Mouse (Mus musculus) spleen, embryonic (tissue): ENCODE data around the gene Efcab12.

Experiments used
- CTCF ChIA-PET: fragments of 350-600 bp; sonication (Branson Sonifier 250); formaldehyde crosslinking; loops from one replicate; lab custom pipeline; 2022; lab: Charles Lee

Gene Efcab12

DNA sequence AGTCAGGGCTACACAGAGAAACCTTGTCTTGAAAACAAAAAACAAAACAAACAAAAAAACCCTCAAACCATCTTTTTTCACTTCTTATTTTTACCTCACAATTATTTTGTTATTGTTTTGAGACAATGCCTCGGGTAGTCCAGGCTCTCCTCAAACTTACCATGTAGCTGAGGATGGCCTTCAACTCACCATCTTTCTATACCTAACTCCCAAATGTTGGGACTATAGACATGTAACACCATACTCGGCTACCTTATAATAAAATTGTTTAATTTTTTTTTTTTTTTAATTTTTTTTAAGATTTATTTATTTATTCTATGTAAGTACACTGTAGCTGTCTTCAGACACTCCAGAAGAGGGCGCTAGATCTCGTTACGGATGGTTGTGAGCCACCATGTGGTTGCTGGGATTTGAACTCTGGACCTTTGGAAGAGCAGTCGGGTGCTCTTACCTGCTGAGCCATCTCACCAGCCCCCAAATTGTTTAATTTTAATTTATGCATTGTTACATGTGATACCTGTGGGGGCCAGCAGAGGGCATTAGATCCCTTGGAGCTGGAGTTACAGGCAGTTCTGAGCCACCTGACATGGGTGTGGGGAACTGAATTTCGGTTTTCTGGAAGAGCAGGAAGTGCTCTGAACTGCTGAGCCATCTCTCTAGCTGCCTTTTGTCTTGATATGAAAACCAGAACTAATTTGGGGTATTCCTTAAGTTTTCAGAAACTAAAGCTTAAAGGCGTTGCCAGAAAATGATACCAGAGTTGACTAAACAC, 8.6 kb upstream of the Efcab12 start:
- CTCF ChIA-PET: interaction anchor here (0.5 to 1.4 kb wide), 2 partner anchors 39 to 110 kb away, joined by 3 read pairs; no protein-coding TSS in a partner anchor

DNA sequence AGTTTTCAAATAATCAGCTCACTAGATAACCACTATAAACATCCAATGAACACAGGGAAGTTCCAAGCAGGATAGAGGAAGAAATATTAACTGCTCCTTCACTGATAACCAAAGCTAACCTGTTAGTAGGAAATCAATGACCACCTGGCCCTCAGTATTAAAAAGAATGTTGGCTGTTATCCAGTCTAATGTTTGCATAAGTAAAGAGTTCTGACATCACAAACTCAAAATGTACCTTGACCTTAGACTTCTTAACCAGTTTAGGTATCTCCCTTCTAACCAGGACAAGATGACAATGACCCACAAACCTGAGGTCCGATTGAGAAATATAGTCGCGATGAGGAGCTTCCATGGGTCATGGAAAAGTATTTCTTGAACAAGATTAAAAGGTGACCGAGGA, 6.8 kb upstream of the Efcab12 start:
- CTCF ChIA-PET: interaction anchor here (0.6 to 0.7 kb wide), 2 partner anchors 153 to 175 kb away, joined by 3 to 11 read pairs; no protein-coding TSS in a partner anchor

DNA sequence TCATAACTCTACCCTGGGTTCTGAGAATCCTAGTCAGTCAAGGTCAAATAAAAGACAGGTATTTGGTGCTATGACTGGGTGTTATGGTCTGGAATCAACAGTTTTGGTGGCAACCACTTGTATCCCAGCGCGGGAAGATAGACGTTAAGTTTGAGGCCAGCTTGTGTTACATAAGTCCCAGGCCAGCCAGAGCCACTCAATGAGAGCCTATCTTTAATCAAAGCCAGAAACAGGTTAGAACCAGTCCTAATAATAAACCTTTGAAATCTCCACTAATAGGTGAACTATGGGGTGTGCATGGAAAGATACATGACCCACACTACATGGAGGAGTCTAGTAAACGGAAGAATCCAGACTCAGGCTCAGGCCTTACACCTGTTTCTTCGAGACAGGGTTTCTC, 533 bp upstream of the Efcab12 start:
- CTCF ChIA-PET: interaction anchor here (0.6 to 0.7 kb wide), 2 partner anchors 139 to 360 kb away, joined by 4 read pairs; no protein-coding TSS in a partner anchor

DNA sequence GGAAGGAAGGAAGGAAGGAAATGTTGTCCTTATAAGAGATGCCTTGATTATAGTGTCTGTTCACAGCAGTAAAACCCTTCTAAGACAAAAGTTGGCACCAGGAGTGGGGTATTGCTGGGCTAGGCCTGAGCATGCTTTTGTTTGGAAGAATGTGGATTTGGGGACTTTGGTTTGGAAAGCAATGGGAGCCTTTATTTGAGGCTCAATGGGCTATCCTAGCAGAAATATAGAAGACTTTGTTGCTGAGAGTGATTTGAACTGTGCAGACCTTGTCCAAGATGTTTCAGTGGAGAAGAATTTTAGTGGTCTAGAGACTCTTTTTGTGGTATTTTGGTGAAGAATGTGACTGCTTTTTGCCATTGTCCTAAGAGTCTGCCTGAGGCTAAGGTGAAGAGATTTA, 4.4 kb downstream of the Efcab12 start:
- CTCF ChIA-PET: interaction anchor here (0.7 kb wide), 1 partner anchor 390 kb away, joined by 7 read pairs; no protein-coding TSS in a partner anchor

DNA sequence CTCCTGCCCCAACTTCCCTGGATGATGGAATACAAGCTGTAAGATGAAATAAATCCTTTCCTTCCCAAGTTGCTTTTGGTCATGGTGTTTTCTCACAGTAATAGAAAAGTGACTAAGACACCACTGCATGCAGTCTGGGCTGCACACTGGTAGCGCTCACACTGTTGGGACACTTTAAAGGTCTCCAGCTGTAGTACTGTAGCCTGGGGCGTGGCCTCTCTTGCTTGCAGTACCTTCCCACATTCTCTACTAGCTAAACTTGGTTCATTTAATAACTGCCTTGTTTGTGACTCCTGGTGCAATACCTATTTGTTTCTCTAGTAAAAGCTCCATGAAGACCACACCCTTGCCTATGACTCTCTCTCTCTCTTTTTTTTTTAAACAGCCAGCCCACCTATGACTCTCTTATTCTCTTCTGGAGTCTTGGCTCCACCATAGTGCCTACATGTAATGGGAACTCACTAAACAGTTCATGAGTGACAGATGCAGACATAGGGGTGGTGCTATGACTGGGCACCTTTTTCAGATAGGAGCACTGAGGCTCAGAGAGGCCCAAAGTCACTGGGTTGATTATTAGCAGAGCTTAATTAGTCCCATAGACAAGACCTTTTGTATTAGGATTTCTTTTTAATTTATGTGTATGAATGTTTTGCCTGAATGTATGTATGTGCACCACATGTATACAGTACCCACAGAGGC, 5.9 kb downstream of the Efcab12 start:
- CTCF ChIA-PET: no interaction called here

DNA sequence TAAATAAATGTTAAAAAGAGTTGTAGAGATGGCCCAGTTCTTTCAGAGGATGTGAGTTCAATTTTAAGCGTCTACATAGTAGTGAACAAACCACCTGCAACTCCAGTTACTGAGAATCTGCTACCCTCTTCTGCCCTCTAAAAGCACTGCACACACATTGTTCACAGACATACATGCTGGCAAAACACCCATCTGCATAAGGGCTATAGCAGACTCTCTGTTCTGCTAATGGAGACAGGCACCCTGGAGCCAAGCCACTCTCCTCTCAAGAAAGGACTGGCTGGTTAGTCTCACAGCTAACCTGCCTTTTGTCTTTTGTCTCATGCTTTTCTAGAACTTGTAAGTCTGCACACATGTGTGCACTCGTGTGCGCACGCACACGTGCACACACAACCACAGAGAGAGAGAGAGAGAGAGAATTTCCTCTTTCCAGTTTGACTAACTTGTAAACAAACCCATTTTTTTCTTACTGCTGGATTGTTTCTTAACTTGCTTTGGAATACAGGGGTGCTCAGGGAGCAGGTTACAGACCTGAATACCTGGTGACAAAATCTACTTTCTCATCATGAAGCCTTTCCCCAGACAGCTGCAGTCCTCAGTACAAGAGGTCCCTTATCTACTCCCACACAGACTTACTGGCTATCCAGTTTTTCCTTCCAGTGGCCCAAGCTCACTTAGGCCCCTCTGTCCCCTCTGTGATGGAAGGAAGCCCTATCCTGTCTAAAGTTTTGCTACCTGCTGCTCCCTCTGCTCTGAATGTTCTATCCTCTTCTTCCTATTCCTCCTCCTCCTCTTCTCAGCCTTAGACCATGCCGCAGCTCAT, 7.2 kb downstream of the Efcab12 start:
- CTCF ChIA-PET: no interaction called here

DNA sequence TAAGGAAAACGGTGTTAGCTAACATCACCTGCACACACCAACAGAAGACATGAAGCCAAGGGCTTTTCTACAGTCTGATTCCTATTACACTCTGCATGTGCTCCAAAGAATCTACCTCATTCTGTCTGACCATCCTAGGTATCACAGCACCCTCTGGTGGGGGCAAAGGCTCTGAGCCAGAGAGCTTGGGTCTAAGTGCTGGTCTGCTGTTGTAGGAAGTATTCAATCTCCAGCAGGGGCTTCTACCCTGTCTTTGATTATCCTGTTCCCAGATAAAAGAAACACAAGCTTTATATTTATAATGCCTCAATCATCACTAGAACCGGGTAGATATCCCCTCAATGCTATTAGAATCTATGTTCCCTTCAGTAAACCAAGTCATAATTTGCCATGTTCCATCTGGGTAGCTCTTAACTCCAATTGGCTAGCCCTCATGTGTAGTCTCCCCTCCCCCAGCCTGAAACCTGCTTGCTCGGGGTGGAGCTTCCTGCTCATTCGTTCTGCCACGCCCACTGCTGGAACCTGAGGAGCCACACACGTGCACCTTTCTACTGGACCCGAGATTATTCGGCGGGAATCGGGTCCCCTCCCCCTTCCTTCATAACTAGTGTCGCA, 14.3 kb downstream of the Efcab12 start:
- CTCF ChIA-PET: interaction anchor here (0.9 to 1.6 kb wide), 3 partner anchors 11 to 14 kb away, joined by 3 to 8 read pairs (median 3); no protein-coding TSS in a partner anchor

DNA sequence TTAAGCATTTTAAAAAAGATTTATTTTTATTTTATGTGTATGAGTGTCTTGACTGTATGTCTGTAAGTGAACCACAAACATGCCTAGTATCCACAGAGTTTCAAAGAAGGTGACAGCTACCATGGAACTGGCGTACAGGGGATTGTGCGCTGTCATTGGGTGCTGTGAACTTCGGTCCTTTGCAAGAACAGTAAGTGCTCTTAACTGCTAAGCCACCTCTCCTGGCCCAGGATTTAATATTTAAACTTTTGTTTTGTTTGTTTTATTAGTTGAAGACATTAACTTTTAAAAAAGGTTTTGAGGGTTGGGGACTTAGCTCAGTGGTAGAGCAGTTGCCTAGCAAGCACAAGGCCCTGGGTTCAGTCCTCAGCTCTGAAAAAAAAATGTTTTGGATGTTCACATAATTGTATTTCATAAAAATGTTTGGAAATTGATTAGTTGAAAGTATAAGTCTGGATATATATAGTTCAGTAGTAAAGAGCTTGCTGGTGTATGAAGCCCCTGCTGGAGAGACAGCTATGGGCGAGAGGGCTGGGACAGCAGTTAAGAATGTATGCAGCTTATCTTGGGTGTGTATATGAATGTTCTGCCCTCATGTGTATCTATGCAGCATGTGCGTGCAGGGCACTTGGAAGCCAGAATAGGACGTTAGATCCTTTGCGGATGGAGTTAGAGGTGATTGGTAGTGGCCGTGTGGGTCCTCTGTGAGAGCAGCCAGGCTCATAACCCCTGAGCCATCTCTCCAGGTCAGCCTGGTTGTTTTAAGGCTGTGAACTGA, 16.8 kb downstream of the Efcab12 start:
- CTCF ChIA-PET: interaction anchor here (0.6 kb wide), 1 partner anchor 130 kb away, joined by 4 read pairs; no protein-coding TSS in a partner anchor

DNA sequence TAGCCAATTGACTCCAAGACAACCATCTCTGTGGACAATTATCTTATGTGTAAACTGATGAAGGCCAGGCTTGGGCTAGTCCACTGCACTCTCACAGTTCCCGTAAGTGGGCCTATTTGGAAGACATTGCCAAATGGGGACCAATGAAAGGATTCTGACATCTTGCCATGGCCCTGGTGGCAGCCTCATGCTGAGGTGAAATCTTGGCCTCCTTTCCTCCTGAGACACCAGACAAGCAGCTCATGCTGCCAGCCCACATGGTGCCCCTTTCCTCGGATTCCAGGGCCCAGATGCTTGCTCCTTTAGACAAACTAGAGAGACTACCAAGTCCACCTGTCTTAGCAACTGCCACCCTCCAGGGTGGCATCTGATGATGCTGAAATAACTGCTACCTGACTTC, 20.1 kb downstream of the Efcab12 start:
- CTCF ChIA-PET: no interaction called here

DNA sequence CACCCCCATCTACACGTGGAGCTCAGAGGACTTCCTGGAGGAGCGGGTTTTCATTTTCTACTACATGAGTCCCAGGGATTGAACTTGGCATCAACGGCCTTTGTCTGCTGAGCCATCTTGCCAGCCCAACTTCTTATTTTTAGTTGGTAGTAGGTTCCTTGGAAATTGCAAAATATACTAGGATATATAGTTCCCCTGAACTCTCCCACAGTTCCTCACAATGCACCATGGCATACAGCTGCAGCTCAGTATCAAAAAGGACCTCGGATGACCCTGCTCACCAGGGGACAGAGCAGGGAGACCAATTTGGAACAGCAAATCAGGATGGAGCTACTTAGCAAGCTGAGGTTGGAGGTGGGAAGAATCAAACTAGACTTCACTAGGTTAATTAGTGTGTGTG, 23.2 kb downstream of the Efcab12 start:
- CTCF ChIA-PET: interaction anchor here (1.0 kb wide), 1 partner anchor 19 kb away, joined by 3 read pairs; no protein-coding TSS in a partner anchor

DNA sequence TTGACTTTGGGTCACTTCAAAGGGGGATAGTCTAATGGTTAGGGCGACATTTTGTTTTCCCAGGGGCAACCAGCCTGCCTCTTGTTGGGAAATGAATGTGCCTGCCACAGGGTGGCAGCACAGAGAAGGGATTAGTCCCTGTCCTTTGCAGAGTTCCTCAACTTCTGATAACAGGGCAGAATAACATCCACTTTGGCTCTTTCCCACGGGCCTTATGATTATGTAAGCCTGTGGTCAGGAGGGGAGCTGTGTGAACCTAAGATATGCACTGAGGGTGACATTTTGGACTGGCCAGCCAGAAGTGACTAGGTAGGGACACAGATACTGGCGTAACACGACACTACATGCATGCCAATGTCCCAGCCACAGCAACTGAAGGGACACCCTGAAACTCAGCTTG, 24.1 kb downstream of the Efcab12 start:
- CTCF ChIA-PET: no interaction called here

DNA sequence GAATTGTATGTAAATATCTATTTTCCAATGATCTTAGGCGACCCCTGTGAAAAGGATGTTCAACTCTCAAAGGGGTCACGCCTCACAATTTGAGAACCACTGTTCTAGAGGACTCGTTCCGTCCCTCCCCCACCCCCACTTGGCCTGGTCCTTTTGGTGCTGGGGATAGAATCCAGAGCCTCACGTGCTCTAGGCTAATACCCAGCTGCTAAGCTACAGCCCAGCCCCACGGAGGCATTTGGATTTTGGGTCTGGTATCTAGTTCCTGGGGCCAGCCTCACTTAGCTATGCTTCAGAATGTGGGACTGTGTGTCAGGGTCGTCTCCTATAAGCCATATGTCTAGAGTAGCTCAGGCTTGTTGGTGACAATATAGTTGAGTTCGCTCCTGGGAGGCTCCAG, 26.6 kb downstream of the Efcab12 start:
- CTCF ChIA-PET: no interaction called here

DNA sequence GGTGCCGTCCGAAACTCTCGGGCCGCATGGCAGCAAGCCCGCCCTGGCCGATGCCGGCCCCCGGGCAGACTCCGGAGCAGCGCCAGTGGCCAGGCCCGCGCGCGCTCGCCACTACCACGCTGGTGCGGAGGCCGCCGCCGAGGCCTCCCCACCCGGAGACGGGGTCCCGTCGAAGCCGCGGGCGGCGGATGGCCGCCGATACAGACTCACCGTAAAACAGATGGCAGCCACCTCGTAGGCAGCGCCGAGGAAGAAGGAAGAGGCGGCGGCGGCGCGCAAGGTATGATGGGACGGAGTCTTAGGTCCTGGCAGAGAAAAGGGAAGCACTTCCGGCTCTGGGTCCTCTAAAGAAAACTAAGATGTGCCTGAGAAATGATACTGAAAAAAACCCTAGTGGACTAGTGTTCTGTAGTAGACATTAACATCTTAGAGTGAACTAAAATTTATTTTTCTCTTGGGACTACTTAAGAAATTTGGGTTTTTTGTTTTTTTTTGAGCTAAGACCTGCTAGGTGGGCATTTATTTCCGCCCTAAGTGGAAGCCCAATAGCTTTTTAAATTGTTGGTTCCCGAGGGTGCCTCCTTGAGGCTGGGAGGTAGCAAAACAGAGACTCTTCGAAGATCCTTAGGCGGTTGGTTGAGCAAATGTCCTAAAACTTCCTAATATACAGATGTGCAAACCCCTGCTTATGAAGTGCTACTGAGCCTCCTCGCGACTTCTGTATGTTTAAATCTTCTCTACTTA, 29.6 kb downstream of the Efcab12 start, which contains the start of gene Rpl32:
Rpl32 (minus strand) TSS at position 260 of the 744 bp plus-strand sequence.
- CTCF ChIA-PET: interaction anchor here (0.7 to 1.0 kb wide), 3 partner anchors 39 to 1978 kb away, joined by 3 to 4 read pairs (median 3); partner anchors contain the start of gene Plxnd1

DNA sequence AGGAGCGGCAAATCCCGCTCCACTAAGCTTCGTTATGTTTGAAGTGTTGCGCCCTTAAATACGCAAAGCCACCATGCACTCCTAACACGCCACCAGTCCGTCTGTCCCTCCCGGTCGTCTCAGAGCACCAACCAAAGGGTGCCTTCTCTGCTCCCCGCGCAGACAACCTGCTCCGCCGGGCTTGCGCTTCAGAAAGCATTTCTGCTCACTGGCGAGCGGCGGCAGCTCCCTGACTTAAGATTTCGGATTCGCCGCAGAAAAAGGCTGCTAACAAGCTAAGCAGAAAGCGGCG, 30.1 kb downstream of the Efcab12 start:
- CTCF ChIA-PET: interaction anchor here (1.0 kb wide), 1 partner anchor 40 kb away, joined by 3 read pairs; no protein-coding TSS in a partner anchor

DNA sequence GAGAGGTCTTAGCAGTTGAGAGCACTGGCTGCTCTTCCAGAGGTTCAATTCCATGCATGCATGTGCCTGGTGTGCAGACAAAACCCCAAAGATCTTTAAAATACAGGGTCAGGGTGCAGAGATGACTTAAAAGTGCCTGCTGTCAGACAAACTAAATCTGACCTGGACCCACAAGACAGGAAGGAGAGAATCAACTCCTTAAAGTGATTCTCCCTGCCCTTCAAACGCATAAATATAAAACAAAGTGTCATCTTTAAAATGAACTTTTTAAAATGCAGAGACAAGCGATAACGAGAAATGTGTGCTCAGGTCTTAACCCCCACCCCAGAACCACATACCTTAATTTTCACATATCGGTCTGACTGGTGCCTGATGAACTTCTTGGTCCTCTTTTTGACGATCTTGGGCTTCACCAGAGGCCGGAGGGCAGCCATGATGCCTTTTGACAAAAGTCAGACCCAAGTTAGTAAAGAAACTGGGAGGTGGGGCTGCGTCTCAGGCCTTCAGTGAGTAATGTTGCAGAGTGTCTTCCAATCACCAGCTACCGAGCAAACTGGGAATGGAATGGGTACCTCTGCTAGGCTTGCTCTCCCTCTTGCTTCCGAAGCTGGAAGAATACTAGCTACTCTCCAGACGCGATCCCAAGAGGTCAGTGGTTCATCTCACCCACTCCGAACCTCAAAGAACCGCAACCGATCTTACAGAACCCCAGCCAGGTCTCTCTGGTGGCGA, 30.6 kb downstream of the Efcab12 start:
- CTCF ChIA-PET: interaction anchor here (1.0 kb wide), 1 partner anchor 40 kb away, joined by 3 read pairs; no protein-coding TSS in a partner anchor

DNA sequence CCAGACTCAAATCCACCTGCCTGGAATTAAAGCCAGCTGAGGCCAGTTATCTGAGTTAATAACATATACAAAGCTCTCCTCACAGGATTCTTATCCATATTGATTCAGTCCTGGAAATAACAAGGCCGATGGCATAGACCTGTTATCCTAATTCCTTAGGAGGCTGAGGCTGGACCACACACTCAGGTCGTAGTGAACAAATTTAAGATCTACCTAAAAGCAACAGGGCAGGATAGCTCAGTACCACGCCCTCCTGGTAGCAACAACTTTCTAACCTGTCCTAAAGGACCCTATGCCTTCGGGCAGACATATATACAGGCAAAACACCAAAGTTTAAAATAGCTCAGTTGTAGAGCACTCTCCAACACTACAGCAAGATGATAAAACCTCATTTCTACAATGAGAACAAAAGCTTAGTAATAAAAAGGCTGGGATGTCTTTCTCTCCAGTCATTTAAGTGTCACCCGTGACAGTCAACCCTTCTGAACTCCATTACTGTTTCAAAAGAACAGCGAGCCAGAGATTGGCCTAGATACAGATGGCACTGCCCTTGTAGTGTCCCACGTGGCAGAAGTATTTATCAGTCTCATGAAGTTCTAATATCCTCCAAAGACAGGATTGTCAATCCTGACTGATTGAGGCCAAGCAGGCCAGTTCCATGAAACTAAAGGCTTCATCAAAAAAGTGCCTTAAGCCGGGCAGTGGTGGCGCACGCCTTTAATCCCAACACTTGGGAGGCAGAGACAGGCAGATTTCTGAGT, 33.6 kb downstream of the Efcab12 start:
- CTCF ChIA-PET: no interaction called here

DNA sequence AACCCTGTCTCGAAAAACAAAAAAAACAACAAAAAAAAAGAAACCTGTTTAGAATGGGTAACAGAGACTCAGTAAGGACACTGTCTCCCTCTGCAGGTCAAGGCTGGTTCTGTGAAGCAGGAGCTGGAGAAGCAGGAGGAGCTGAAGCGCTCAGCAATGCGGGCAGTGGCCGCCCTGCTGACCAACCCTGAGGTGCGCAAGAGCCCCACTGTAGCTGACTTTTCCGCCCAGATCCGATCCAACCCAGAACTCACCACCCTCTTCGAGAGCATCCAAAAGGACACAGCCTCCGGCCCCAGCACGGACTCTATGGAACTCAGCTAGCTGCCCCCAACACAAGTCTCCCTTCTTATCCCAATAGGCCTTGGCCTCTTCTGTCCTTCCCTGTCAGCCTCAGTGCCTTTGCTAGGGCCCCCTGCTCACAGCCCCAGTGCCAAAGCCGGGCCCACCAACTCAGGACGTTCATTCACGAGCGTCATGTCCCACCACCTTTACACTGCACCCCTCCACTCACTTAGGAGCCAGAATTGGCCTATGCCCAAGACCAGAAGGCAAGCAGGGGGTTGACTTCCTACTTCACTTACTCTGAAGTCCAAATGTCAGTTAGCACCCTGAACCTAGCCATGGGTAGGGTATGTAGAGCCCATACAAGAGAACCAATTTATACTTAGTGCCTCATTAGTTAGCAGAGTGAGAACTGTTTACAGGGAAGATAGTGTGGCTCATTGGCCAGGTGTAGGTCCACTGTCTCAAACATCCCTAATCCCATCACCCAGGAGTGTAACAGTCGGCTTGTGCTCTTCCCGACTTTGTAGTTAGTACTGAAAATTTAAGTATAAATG, 34.5 kb downstream of the Efcab12 start:
- CTCF ChIA-PET: interaction anchor here (0.6 to 0.7 kb wide), 2 partner anchors 145 to 175 kb away, joined by 6 to 10 read pairs; no protein-coding TSS in a partner anchor
